Mouse (Mus musculus): ENCODE results near the gene Hoxd12.

GRCm38 (mm10) chr2:74685059-74685603 lies 10.3 kb downstream of the Hoxd12 start:
- TF ChIP-seq POLR2A (IDR thresholded peaks at IDR 0.05; ENCODE audit: low read depth, low read length) (no peak), CTCF (IDR thresholded peaks at IDR 0.05; ENCODE audit: extremely low read depth, insufficient read length, insufficient replicate concordance, low read depth, low read length) (no peak)
